Comparison of ENCODE assay signal across 21 mouse cellular contexts in the genomic region with DNA sequence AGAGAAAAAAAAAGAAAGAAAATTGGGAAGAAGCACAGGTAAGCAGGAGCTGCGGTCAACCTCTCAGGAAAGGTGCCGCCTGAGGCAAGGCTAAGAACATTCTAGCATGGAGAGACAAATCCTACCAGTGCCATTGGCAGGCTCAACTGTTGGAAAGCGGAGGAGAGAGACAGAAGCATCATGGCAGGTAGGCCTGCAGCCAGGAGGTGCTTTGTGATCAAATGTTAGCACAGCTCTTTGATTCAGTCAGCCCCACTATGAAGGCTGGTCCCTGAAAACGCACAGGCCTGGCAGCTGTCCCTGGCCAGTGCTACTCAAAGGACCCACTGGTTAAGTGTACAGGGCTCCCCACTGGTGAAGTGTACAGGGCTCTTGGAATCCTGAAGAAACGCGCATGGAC. TPM values are rescaled to one million over a fixed set of nuclear protein-coding genes. Genes with fewer than 3 reads are reported as not detected.
DNase-seq lines count a peak whose midpoint lies in the region; ATAC-seq and TF ChIP-seq lines count a peak whose summit lies in the region.
"Had no signal": no experiment of that assay in that cellular context is flagged by ENCODE, and none has a peak within 500 bp of the region (broad histone marks: within the 10 kb centered on the region; RNA-seq: fewer than 3 reads in every experiment).

No protein-coding gene starts in this region.

- H3K4me1 ChIP-seq in forebrain, embryonic 11.5 days (replicated peaks; ENCODE audit: control insufficient read depth, insufficient read depth, low read length): peaks cover 4% of the 10 kb centered on the region; the same call in 1 of the 2 replicates
- peaks cover 23% of the 10 kb centered on the region for H3K4me1 ChIP-seq in forebrain, embryonic 12.5 days
- H3K4me1 ChIP-seq in kidney, embryonic 14.5 days (ENCODE audit: control insufficient read depth, insufficient read depth, low read length): peaks cover 6% of the 10 kb centered on the region; the same call in 1 of the 2 replicates

- TF ChIP-seq POLR2A in brain, embryonic 14.5 days (IDR thresholded peaks at IDR 0.05; ENCODE audit: borderline replicate concordance, extremely low read depth, insufficient read depth, insufficient read length, poor library complexity, severe bottlenecking): no peak

- TF ChIP-seq CTCF in brain, embryonic 14.5 days (IDR thresholded peaks at IDR 0.05; ENCODE audit: borderline replicate concordance, extremely low read depth, insufficient read depth, insufficient read length): no peak

- H3K27me3 ChIP-seq in forebrain, embryonic 11.5 days (ENCODE audit: control insufficient read depth, insufficient read depth, low read length): no peaks in the 10 kb centered on the region
- no peaks in the 10 kb centered on the region for H3K27me3 ChIP-seq in forebrain, embryonic 12.5 days
- no peaks in the 10 kb centered on the region for H3K27me3 ChIP-seq in kidney, embryonic 14.5 days (ENCODE audit: control insufficient read depth, insufficient read depth, low read length)
- H3K27me3 ChIP-seq: CH12.LX, Patski had no signal

- H3K4me3 ChIP-seq in forebrain, embryonic 11.5 days (ENCODE audit: low read depth, low read length): no peak overlapping the region
- no peak overlapping the region for H3K4me3 ChIP-seq in forebrain, embryonic 12.5 days (replicated peaks)
- H3K4me3 ChIP-seq in kidney, embryonic 14.5 days (ENCODE audit: low read length): no peak overlapping the region

- H3K4me2 ChIP-seq in forebrain, embryonic 11.5 days (ENCODE audit: low read depth, low read length, severe bottlenecking): no peak overlapping the region
- no peak overlapping the region for H3K4me2 ChIP-seq in forebrain, embryonic 12.5 days
- no peak overlapping the region for H3K4me2 ChIP-seq in kidney, embryonic 14.5 days (replicated peaks; ENCODE audit: low read depth, low read length)

- no peak overlapping the region for H3K9ac ChIP-seq in forebrain, embryonic 11.5 days (ENCODE audit: low read length)
- H3K9ac ChIP-seq in forebrain, embryonic 12.5 days: no peak overlapping the region
- H3K9ac ChIP-seq in kidney, embryonic 14.5 days (ENCODE audit: low read depth, low read length): no peak overlapping the region

- ATAC-seq in forebrain, embryonic 11.5 days (replicated peaks; ENCODE audit: low FRiP score): no peak
- ATAC-seq in forebrain, embryonic 12.5 days (ENCODE audit: low FRiP score): no peak
- no peak for ATAC-seq in kidney, embryonic 14.5 days (ENCODE audit: low FRiP score, low TSS enrichment)
- ATAC-seq: activated CD4-positive, CD25-positive, alpha-beta regulatory T cell, adult 4 months; Patski had no signal

- no peak overlapping the region for H3K27ac ChIP-seq in forebrain, embryonic 11.5 days (ENCODE audit: low read depth, low read length)
- no peak overlapping the region for H3K27ac ChIP-seq in forebrain, embryonic 12.5 days
- no peak overlapping the region for H3K27ac ChIP-seq in kidney, embryonic 14.5 days (ENCODE audit: low read depth, low read length)

- no peaks in the 10 kb centered on the region for H3K36me3 ChIP-seq in forebrain, embryonic 11.5 days (ENCODE audit: control insufficient read depth, insufficient read depth, low read length)
- no peaks in the 10 kb centered on the region for H3K36me3 ChIP-seq in forebrain, embryonic 12.5 days (replicated peaks)
- H3K36me3 ChIP-seq in kidney, embryonic 14.5 days (ENCODE audit: control insufficient read depth, insufficient read depth, low read length): no peaks in the 10 kb centered on the region

- H3K9me3 ChIP-seq in forebrain, embryonic 11.5 days (ENCODE audit: control insufficient read depth, low read length): no peaks in the 10 kb centered on the region
- no peaks in the 10 kb centered on the region for H3K9me3 ChIP-seq in forebrain, embryonic 12.5 days
- H3K9me3 ChIP-seq in kidney, embryonic 14.5 days (ENCODE audit: control insufficient read depth, low read length): no peaks in the 10 kb centered on the region
- H3K9me3 ChIP-seq: G1E had no signal

- 94% methylated on average over 6 of the region's 6 CpGs for WGBS in forebrain, embryonic 11.5 days
- WGBS in forebrain, embryonic 12.5 days: 94% methylated on average over 6 of the region's 6 CpGs
- 92% methylated on average over 6 of the region's 6 CpGs for WGBS in kidney, embryonic 14.5 days

- peak; percentile 45 to 60 for DNase-seq in cerebellum, postnatal 10 days
- no peak for DNase-seq in cerebellum, adult 11-12 months
- peak; percentile 49 to 53 for DNase-seq in cerebellum, postnatal 14 days
- no peak for DNase-seq in cerebellum, adult 8-10 months
- DNase-seq in forebrain, embryonic 11.5 days (ENCODE audit: low spot score): peak; percentile 4
- DNase-seq in brain, embryonic 14.5 days (ENCODE audit: low read depth): peak; percentile 28
- DNase-seq: adrenal gland, adult 2 months; adrenal gland, adult 8-10 months; adrenal gland, postnatal 10 days; adrenal gland, postnatal 14 days; adrenal gland, postnatal 25 days; adrenal gland, postnatal 36 days; cerebellum, adult 11 months; cerebellum, adult 18-20 months; cerebellum, adult 2 months had no signal

RNA-seq across cellular contexts. Expression of a gene that starts 16.0 kb away (rescaled TPM):
- polyA plus RNA-seq in forebrain, embryonic 11.5 days (2014; fragmentation: Nextera tagmentation; extraction: Ambion mirVana): 48.0 and 49.6 TPM in 2 replicates
- 49.7 and 53.4 TPM in 2 replicates for polyA plus RNA-seq in forebrain, embryonic 12.5 days (2016; fragmentation: Nextera tagmentation; extraction: Ambion mirVana)
- polyA plus RNA-seq in brain, embryonic 14.5 days (2012; rRNA removed): 43.1 and 69.8 TPM in 2 replicates
- polyA plus RNA-seq in kidney, embryonic 14.5 days (2014; fragmentation: Nextera tagmentation; extraction: Ambion mirVana): 36.9 and 44.3 TPM in 2 replicates

RNA-seq across cellular contexts. Expression of a gene that starts 52.2 kb away (rescaled TPM):
- 143 and 144 TPM in 2 replicates for polyA plus RNA-seq in forebrain, embryonic 11.5 days (2014; fragmentation: Nextera tagmentation; extraction: Ambion mirVana)
- 182 and 191 TPM in 2 replicates for polyA plus RNA-seq in forebrain, embryonic 12.5 days (2016; fragmentation: Nextera tagmentation; extraction: Ambion mirVana)
- polyA plus RNA-seq in brain, embryonic 14.5 days (2012; rRNA removed): 162 and 184 TPM in 2 replicates
- polyA plus RNA-seq in kidney, embryonic 14.5 days (2014; fragmentation: Nextera tagmentation; extraction: Ambion mirVana): 132 and 194 TPM in 2 replicates

Comparison
In these comparisons a context has a peak if more than half of its experiments do, and no peak if none do; other contexts are left out.
1. DNase-seq: peak in cerebellum, postnatal 10 days (2 of 2), cerebellum, postnatal 14 days (2 of 2), forebrain, embryonic 11.5 days (single experiment) and brain, embryonic 14.5 days (single experiment); none in cerebellum, adult 11-12 months (single experiment) and cerebellum, adult 8-10 months (single experiment).